Mouse (Mus musculus) liver, embryonic 15.5 days (tissue): ENCODE results near the gene Fhad1. TPM values are rescaled to one million over a fixed set of nuclear protein-coding genes. Genes with fewer than 3 reads are reported as not detected.

Experiments
- ATAC-seq: fragments of 200-750 bp; cut with Nextera tagmentation; 2 replicates; pipeline ENCODE4 v1.8.0; 2017; ENCODE audit warnings: moderate number of reproducible peaks, mild to moderate bottlenecking, moderate library complexity; ENCODE audit not compliant: insufficient read depth
- H3K27ac ChIP-seq: fragments of 300-500 bp; sonication (generic); replicated peaks from 2 replicates; pipeline ENCODE4 v1.5.1; 2015; ENCODE audit warnings: mild to moderate bottlenecking, inconsistent platforms
- H3K27me3 ChIP-seq: fragments of 300-500 bp; sonication (generic); 2 replicates; pipeline ENCODE4 v1.6.1; 2015; ENCODE audit warnings: mild to moderate bottlenecking, inconsistent platforms
- H3K36me3 ChIP-seq: fragments of 300-500 bp; sonication (generic); replicated peaks from 2 replicates; pipeline ENCODE4 v1.6.1; 2015; ENCODE audit warnings: moderate library complexity, mild to moderate bottlenecking, inconsistent platforms
- H3K4me1 ChIP-seq: fragments of 300-500 bp; sonication (generic); replicated peaks from 2 replicates; pipeline ENCODE4 v1.6.1; 2015; ENCODE audit warnings: inconsistent platforms
- H3K4me2 ChIP-seq: fragments of 300-500 bp; sonication (generic); 2 replicates; pipeline ENCODE4 v1.6.1; 2015; ENCODE audit warnings: moderate library complexity, mild to moderate bottlenecking, inconsistent platforms
- H3K4me3 ChIP-seq: fragments of 300-500 bp; sonication (generic); replicated peaks from 2 replicates; pipeline ENCODE4 v1.5.1; 2015; ENCODE audit warnings: mild to moderate bottlenecking, inconsistent platforms
- H3K9ac ChIP-seq: fragments of 300-500 bp; sonication (generic); 2 replicates; pipeline ENCODE4 v1.6.1; 2015; ENCODE audit warnings: moderate library complexity, mild to moderate bottlenecking, inconsistent platforms
- H3K9me3 ChIP-seq: fragments of 300-500 bp; sonication (generic); replicated peaks from 2 replicates; pipeline ENCODE4 v1.6.1; 2016; ENCODE audit warnings: inconsistent platforms
- WGBS: fragments of 180-500 bp; shearing (Covaris S2); methylation state at CpG from one replicate; pipeline ENCODE4 v1.1.7; 2015; ENCODE audit warnings: mixed read lengths; ENCODE audit not compliant: insufficient replicate concordance; 5-methylcytosine and 5-hydroxymethylcytosine counted together
- polyA plus RNA-seq: library from polyadenylated mRNA; unstranded; fragments of >200 nt; fragmentation: Nextera tagmentation; extraction: Ambion mirVana; gene quantifications from 2 replicates; pipeline ENCODE4 v1.2.1, GENCODE M21; 2015

Gene Fhad1
- polyA plus RNA-seq, result 0.24 TPM in 1 of 2 replicates, not detected in the other

- peaks cover 76% of the 10 kb centered on the region for H3K27me3 ChIP-seq
- H3K4me2 ChIP-seq, result peak within 1 kb of the TSS; percentile 69
- H3K9me3 ChIP-seq, result no peaks in the 10 kb centered on the region
- H3K27ac ChIP-seq, result no peak within 1 kb of the TSS
- peak within 1 kb of the TSS; percentile 51 for H3K4me3 ChIP-seq
- no peaks in the 10 kb centered on the region for H3K36me3 ChIP-seq
- ATAC-seq, result peak; percentile 47
- 2% methylated on average over 43 of the region's 46 CpGs for WGBS
- peak within 1 kb of the TSS; percentile 37; the same call in 1 of the 2 replicates for H3K9ac ChIP-seq
- peaks cover 46% of the 10 kb centered on the region for H3K4me1 ChIP-seq
Measured at GRCm38 (mm10) chr4:142014659-142015608, at the start of gene Fhad1. Gene Fhad1 (minus strand): TSS chr4:142015082.

- Histone ChIP-seq H3K4me1 (peaks cover 62% of the 10 kb centered on the region), H3K4me2 (no peak overlapping the region), H3K36me3 (no peaks in the 10 kb centered on the region), H3K27ac (peak overlapping the region; percentile 39), H3K4me3 (no peak overlapping the region), H3K9ac (no peak overlapping the region), H3K27me3 (peaks cover 16% of the 10 kb centered on the region; the same call in 1 of the 2 replicates), H3K9me3 (no peaks in the 10 kb centered on the region)
- WGBS, result 53% methylated on average over 8 of the region's 8 CpGs
- ATAC-seq, result peak; percentile 74
Measured at GRCm38 (mm10) chr4:142063057-142063534, 48.2 kb upstream of the Fhad1 start.

GRCm38 (mm10) chr4:142061485-142062240 lies 46.8 kb upstream of the Fhad1 start:
- 74% methylated on average over 23 of the region's 23 CpGs for WGBS
- no peak for ATAC-seq
- Histone ChIP-seq H3K4me3 (no peak overlapping the region), H3K36me3 (no peaks in the 10 kb centered on the region), H3K9me3 (no peaks in the 10 kb centered on the region), H3K27ac (no peak overlapping the region), H3K27me3 (peaks cover 8% of the 10 kb centered on the region; the same call in 1 of the 2 replicates), H3K9ac (no peak overlapping the region), H3K4me2 (no peak overlapping the region), H3K4me1 (peaks cover 61% of the 10 kb centered on the region)

GRCm38 (mm10) chr4:142060455-142061378 lies 45.8 kb upstream of the Fhad1 start:
- no peak overlapping the region for H3K4me2 ChIP-seq
- no peaks in the 10 kb centered on the region for H3K36me3 ChIP-seq
- H3K27ac ChIP-seq, result no peak overlapping the region
- no peak for ATAC-seq
- WGBS, result 63% methylated on average over 18 of the region's 18 CpGs
- H3K4me3 ChIP-seq, result no peak overlapping the region
- peaks cover 8% of the 10 kb centered on the region; the same call in 1 of the 2 replicates for H3K27me3 ChIP-seq
- peaks cover 52% of the 10 kb centered on the region for H3K4me1 ChIP-seq
- H3K9ac ChIP-seq, result no peak overlapping the region
- H3K9me3 ChIP-seq, result no peaks in the 10 kb centered on the region

GRCm38 (mm10) chr4:142059841-142060193 lies 44.9 kb upstream of the Fhad1 start:
- Histone ChIP-seq H3K4me1 (peaks cover 44% of the 10 kb centered on the region), H3K4me3 (no peak overlapping the region), H3K27ac (no peak overlapping the region), H3K9ac (no peak overlapping the region), H3K36me3 (no peaks in the 10 kb centered on the region), H3K9me3 (no peaks in the 10 kb centered on the region), H3K4me2 (no peak overlapping the region), H3K27me3 (peaks cover 8% of the 10 kb centered on the region; the same call in 1 of the 2 replicates)
- no peak for ATAC-seq
- WGBS, result 78% methylated on average over 8 of the region's 8 CpGs

GRCm38 (mm10) chr4:142059113-142059840 lies 44.4 kb upstream of the Fhad1 start:
- Histone ChIP-seq H3K4me3 (no peak overlapping the region), H3K27ac (no peak overlapping the region), H3K4me2 (no peak overlapping the region), H3K9ac (no peak overlapping the region), H3K9me3 (no peaks in the 10 kb centered on the region), H3K36me3 (no peaks in the 10 kb centered on the region), H3K4me1 (peaks cover 44% of the 10 kb centered on the region), H3K27me3 (peaks cover 4% of the 10 kb centered on the region; the same call in 1 of the 2 replicates)
- 62% methylated on average over 13 of the region's 13 CpGs for WGBS
- no peak for ATAC-seq

GRCm38 (mm10) chr4:142057529-142058216 lies 42.8 kb upstream of the Fhad1 start:
- Histone ChIP-seq H3K4me2 (no peak overlapping the region), H3K4me1 (peaks cover 47% of the 10 kb centered on the region), H3K9me3 (no peaks in the 10 kb centered on the region), H3K27me3 (no peaks in the 10 kb centered on the region), H3K9ac (no peak overlapping the region), H3K4me3 (no peak overlapping the region), H3K36me3 (no peaks in the 10 kb centered on the region), H3K27ac (no peak overlapping the region)
- ATAC-seq, result no peak
- WGBS, result 72% methylated on average over 22 of the region's 22 CpGs

- Histone ChIP-seq H3K4me2 (no peak overlapping the region), H3K9me3 (no peaks in the 10 kb centered on the region), H3K4me1 (peaks cover 50% of the 10 kb centered on the region), H3K27me3 (no peaks in the 10 kb centered on the region), H3K9ac (no peak overlapping the region), H3K36me3 (no peaks in the 10 kb centered on the region), H3K4me3 (no peak overlapping the region), H3K27ac (no peak overlapping the region)
- ATAC-seq, result no peak
- WGBS, result 79% methylated on average over 8 of the region's 8 CpGs
Measured at GRCm38 (mm10) chr4:142055600-142055999, 40.7 kb upstream of the Fhad1 start.

GRCm38 (mm10) chr4:142054580-142054979 lies 39.7 kb upstream of the Fhad1 start:
- no peak overlapping the region for H3K27ac ChIP-seq
- WGBS, result 54% methylated on average over 11 of the region's 11 CpGs
- H3K36me3 ChIP-seq, result no peaks in the 10 kb centered on the region
- ATAC-seq, result no peak
- no peak overlapping the region for H3K4me3 ChIP-seq
- no peak overlapping the region for H3K9ac ChIP-seq
- H3K4me1 ChIP-seq, result peaks cover 59% of the 10 kb centered on the region
- H3K4me2 ChIP-seq, result no peak overlapping the region
- no peaks in the 10 kb centered on the region for H3K9me3 ChIP-seq
- no peaks in the 10 kb centered on the region for H3K27me3 ChIP-seq
